Mouse (Mus musculus) heart, adult 2 months (tissue): ENCODE measurements around the gene Tcstv3.

Source experiments
- CTCF ChIP-seq: fragments of 200-600 bp; IDR thresholded peaks from 2 replicates; pipeline ENCODE4 v1.8.1; 2022; ENCODE audit warnings: antibody characterized with exemption, mild to moderate bottlenecking, moderate library complexity
- POLR2A ChIP-seq: fragments of 200-500 bp; IDR thresholded peaks from 2 replicates; pipeline ENCODE4 v1.6.1; 2011; ENCODE audit warnings: mild to moderate bottlenecking, low read depth, low read length, control low read depth; ENCODE audit not compliant: insufficient read depth

GRCm38 (mm10) chr13:120300853-120301252 lies 15.8 kb upstream of the Tcstv3 start:
- no peak for TF ChIP-seq CTCF
- TF ChIP-seq POLR2A: no peak
